Mouse (Mus musculus) hematopoietic stem cell, adult 5-6 weeks (primary cell): Measurements from ENCODE around the gene Galns. TPM values are rescaled to one million over a fixed set of nuclear protein-coding genes. Genes with fewer than 3 reads are reported as not detected.

Source experiments
- ATAC-seq, 2 experiments: fragments of 125-278 bp in 1 of 2; replicated peaks in 1 of 2; 2 replicates each; pipeline ENCODE4 v1.8.0; 2016 to 2017; ENCODE audit warnings: inconsistent platforms in 2 of 2, mild to moderate bottlenecking in 2 of 2, moderate number of reproducible peaks in 2 of 2, low read depth in 1 of 2, moderate TSS enrichment in 1 of 2; ENCODE audit not compliant: low FRiP score in 2 of 2, poor library complexity in 2 of 2, severe bottlenecking in 2 of 2, insufficient read depth in 1 of 2, low TSS enrichment in 1 of 2
- total RNA-seq: library from RNA; stranded (forward); fragments of 172-1452, 232-1000 nt; gene quantifications from 2 replicates; pipeline ENCODE4 v1.2.3, GENCODE M21; 2017

Galns gene
- total RNA-seq, 1 experiment from 2014 or later: 13.9 TPM

- ATAC-seq: no peak
Observed at GRCm38 (mm10) chr8:122557248-122558038, 53.8 kb downstream of the Galns start.

- ATAC-seq: peak; percentile 84 to 93
Observed at GRCm38 (mm10) chr8:122556030-122557009, 54.9 kb downstream of the Galns start.

DNA sequence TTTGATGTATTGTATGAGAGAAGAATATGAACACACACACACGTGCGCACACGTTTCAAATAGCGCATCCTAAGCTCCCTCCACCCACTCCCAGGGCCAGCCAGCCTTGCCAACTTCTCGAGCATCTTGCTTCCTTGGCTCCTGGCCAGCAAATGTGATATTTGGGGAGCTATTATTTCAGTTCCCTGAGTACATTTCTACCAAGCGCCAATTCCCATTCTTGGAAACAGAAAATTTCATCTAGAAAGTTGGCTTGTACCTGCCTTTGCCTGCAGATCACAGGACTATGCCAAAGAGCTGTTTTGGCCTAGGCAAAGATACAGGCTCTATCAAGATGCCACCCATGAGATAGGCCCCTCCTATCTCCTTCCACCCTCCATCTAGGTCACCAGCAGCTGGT, 56.5 kb downstream of the Galns start:
- no peak for ATAC-seq

DNA sequence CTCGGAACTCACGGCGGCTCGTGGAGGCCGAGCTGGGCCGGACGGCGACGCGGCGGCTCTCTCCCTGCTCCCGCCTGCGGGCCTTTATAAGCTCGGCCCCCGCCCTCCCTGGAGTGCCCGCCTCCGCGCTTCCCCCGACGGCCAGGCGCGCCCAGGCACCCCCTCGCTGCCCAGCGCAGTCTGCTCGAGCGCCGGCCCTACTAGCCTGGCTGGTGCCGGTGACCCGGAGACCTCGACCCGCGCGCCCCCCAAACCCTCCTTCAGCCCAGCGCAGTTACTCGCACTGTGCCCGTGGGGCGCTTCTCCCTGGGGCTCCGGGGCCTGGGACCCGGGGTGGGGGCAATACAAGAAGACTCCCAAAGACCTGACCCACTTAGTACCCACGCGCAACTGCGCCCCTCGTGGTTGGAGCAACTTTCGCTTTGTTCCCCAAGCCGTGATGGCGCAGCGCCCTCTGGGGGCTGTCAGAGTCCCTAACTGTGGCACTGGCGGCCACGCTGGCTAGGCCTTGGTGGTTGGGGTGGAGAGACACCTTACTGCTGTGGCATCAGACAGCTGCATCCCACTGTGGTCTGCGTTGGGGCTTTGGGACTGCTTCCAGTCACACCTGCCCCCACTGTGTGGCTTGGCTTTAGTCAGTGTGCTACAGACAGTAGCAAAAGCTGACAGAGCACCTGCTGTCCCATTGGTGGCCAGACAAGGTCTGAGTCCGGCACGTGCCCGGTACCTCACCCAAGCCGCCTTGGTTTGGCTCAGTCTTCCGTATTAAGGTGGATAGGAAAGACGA, 59.8 kb downstream of the Galns start, which contains the start of gene Piezo1:
Gene Piezo1 (minus strand): TSS at position 65 of the 787 bp plus-strand sequence.
- ATAC-seq: peak; percentile 56 to 66

DNA sequence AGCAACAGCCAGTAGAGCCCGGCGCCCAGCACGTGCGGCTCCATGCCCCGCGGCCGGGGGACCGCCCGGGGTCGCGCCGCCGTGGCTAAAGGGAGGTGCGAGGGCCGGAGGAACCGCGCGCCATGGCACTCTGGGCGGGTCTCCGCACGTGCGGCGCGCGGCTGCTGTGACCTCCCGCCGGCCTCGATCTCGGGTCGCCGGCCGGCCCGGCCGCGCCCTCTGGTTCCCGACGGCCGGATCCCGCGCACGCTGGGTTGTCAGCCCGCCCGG, 60.3 kb downstream of the Galns start:
- ATAC-seq: no peak

GRCm38 (mm10) chr8:122550234-122550994, 60.8 kb downstream of the Galns start:
- ATAC-seq: no peak

- no peak for ATAC-seq
Observed at GRCm38 (mm10) chr8:122548891-122549439, 62.3 kb downstream of the Galns start.

DNA sequence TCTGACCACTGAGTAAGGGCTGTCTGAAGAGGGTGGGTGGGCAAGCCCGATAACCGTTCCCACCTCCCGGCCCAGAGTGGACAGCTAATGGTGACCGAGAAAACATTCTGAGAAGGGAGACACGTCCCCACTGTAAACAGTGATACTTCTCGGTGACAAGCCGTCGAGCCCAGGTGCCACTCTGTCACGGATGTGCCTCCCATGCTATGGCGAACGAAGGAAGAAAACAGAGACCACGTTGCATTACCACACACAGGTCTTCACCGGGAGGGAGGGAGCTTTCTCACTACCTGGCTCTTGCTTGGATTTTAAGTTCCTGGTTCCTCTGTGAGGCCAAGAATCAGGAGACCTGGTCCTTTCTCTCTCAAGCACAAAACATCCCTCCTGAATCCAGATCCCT, 62.9 kb downstream of the Galns start:
- no peak for ATAC-seq

- peak; percentile 73 for ATAC-seq
Observed at GRCm38 (mm10) chr8:122547815-122548214, 63.4 kb downstream of the Galns start.

DNA sequence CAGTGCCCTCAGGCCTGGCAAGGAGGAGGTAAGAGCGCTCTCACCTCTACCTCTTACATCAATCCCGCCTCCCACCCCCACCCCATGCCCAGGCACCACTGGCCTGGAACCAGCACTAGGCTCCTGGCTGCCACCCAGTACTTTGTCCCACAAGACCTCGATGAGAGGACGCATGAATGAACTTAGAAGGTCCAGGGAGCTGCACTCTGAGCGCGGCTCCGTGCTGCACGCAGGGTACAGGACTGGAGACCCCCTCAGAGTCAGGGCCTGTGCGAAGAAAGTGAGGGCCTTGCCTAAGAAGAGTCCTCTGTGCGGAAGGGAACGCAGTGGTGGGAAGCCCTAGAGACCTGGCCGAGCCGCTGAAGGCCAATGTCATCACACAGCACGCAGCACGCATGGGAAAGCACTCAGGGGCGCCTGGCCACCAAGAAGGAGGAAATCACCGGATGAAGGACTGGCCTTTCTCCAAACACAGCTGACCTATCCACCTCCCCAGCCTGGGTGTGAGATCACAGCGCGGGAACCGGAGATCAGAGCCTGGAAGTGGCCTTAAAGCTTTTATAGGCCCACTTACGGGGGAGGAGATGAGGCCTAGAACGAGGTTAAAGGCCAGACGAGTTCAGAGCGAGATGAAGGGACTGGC, 64.3 kb downstream of the Galns start:
- ATAC-seq: no peak

- ATAC-seq: no peak
Observed at GRCm38 (mm10) chr8:122546066-122546755, 65.1 kb downstream of the Galns start.

DNA sequence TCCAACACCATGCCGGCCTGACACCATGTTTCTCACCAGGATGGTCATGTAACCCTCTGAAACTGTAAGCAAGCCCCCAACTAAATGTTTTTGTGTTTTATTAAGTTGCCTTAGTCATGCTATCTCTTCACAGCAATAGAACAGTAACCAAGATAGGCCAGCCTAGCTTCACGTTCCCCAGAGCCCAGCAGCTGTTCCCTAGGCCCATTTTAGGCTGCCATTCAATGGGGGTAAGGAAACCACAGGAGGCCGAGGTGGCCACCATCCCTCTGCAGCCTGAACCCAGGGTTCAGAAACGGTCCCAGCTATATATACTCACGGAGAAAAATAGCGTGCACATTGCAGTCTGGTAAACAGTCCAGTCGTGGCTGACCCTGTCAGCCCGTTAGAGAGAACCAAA, 67.1 kb downstream of the Galns start:
- ATAC-seq: no peak

GRCm38 (mm10) chr8:122538310-122539076, 72.8 kb downstream of the Galns start:
- ATAC-seq: no peak

DNA sequence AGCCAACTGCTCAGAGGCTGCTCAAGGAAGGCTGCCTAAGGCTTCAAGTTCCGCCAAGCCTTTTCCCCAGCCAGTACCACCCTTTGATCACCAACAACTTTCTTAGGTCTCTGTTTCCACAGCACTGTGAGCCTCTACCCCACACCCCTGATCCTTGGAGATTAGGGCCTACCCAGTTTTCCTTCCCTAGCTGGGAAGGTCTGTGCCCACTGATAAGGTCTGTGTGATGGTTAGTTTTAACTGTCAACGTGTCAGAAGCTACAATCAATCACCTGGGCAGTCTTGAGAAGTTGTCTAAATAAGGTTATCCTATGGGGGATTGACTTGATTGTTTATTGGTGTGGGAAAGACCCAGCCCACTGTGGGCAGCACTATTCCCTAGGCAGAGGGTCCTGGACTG, 73.5 kb downstream of the Galns start:
- ATAC-seq: peak in 1 of 2 experiments; percentile 21; a peak in 1 of 4 replicates

DNA sequence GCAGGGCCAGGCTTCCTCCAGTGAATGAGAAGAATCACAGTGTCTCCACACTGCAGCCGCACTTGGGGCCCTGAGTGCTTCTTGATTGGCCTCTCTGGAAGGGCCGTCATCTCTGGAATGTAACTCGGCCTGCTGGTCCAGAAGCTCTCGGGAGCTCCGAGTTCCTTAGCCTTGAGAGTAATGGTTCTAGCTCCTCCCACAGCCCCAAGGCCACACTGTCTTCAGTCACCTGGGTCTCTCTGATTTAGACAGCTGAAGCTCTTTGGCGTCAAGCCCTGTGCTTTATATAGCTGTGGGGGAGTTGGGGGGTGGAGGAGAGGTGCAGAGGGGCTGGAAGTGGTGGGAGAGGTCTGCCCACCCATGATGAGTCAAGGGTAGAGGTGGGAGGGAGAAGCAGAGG, 74.2 kb downstream of the Galns start:
- no peak for ATAC-seq
